Mouse (Mus musculus) midbrain, postnatal 0 days (tissue): Measurements from ENCODE around the gene Olfr110. TPM values are rescaled to one million over a fixed set of nuclear protein-coding genes. Genes with fewer than 3 reads are reported as not detected.
"Not testable (repeated sequence)": the region's sequence is repeated elsewhere in the genome, so short reads cannot be mapped to it uniquely, and the experiment has no call there.

ENCODE experiments used
- ATAC-seq: fragments of 200-750 bp; cut with Nextera tagmentation; 2 replicates; pipeline ENCODE4 v1.8.0; 2017; ENCODE audit warnings: moderate number of reproducible peaks, mild to moderate bottlenecking, moderate TSS enrichment, moderate library complexity; ENCODE audit not compliant: low FRiP score
- DNase-seq: peaks from one replicate; pipeline ENCODE4 v3.0.0-alpha.2; 2015; ENCODE audit warnings: low spot score
- H3K27ac ChIP-seq: fragments of 300-500 bp; sonication (generic); 2 replicates; pipeline ENCODE4 v1.5.1; 2014; ENCODE audit warnings: low read depth, mild to moderate bottlenecking, low read length, mixed read lengths
- H3K27me3 ChIP-seq: fragments of 300-500 bp; sonication (generic); 2 replicates; pipeline ENCODE4 v1.6.1; 2014; ENCODE audit warnings: low read length, control low read depth, mixed read lengths; ENCODE audit not compliant: insufficient read depth
- H3K36me3 ChIP-seq: fragments of 300-500 bp; sonication (generic); 2 replicates; pipeline ENCODE4 v1.6.1; 2014; ENCODE audit warnings: low read length, control low read depth, mixed read lengths; ENCODE audit not compliant: insufficient read depth
- H3K4me1 ChIP-seq: fragments of 300-500 bp; sonication (generic); 2 replicates; pipeline ENCODE4 v1.6.1; 2014; ENCODE audit warnings: mild to moderate bottlenecking, control low read depth, antibody characterized with exemption, low read length, mixed read lengths; ENCODE audit not compliant: insufficient read depth
- H3K4me2 ChIP-seq: fragments of 300-500 bp; sonication (generic); 2 replicates; pipeline ENCODE4 v1.6.1; 2014; ENCODE audit warnings: low read depth, mild to moderate bottlenecking, low read length, mixed read lengths; ENCODE audit not compliant: poor library complexity, severe bottlenecking
- H3K4me3 ChIP-seq: fragments of 300-500 bp; sonication (generic); 2 replicates; pipeline ENCODE4 v1.5.1; 2014; ENCODE audit warnings: low read depth, mild to moderate bottlenecking, low read length, moderate library complexity
- H3K9ac ChIP-seq: fragments of 300-500 bp; sonication (generic); replicated peaks from 2 replicates; pipeline ENCODE4 v1.6.1; 2014; ENCODE audit warnings: mild to moderate bottlenecking, low read length, moderate library complexity, mixed read lengths; ENCODE audit not compliant: poor library complexity, severe bottlenecking
- H3K9me3 ChIP-seq: fragments of 300-500 bp; sonication (generic); 2 replicates; pipeline ENCODE4 v1.6.1; 2016; ENCODE audit warnings: low read length, control low read depth
- CTCF ChIP-seq: IDR thresholded peaks from 2 replicates; pipeline ENCODE4 v1.5.1; 2016; ENCODE audit warnings: antibody characterized with exemption, mild to moderate bottlenecking
- WGBS: fragments of 180-500 bp; shearing (Covaris S2); extraction: QIAGEN DNeasy Blood & Tissue Kit; methylation state at CpG from one replicate; pipeline ENCODE4 v1.1.7; 2014; 5-methylcytosine and 5-hydroxymethylcytosine counted together
- polyA plus RNA-seq: library from polyadenylated mRNA; unstranded; fragments of >200 nt; fragmentation: Nextera tagmentation; extraction: Ambion mirVana; gene quantifications from 2 replicates; pipeline ENCODE4 v1.2.1, GENCODE M21; 2015
- total RNA-seq: library from RNA; depleted of rRNA; stranded (reverse); fragments of >200 nt; gene quantifications from 2 replicates; pipeline ENCODE4 v1.2.3, GENCODE M21; 2014; rRNA removed

The Olfr110 gene
- total RNA-seq (not detected in 2 replicates), polyA plus RNA-seq (not detected in 2 replicates)

DNA sequence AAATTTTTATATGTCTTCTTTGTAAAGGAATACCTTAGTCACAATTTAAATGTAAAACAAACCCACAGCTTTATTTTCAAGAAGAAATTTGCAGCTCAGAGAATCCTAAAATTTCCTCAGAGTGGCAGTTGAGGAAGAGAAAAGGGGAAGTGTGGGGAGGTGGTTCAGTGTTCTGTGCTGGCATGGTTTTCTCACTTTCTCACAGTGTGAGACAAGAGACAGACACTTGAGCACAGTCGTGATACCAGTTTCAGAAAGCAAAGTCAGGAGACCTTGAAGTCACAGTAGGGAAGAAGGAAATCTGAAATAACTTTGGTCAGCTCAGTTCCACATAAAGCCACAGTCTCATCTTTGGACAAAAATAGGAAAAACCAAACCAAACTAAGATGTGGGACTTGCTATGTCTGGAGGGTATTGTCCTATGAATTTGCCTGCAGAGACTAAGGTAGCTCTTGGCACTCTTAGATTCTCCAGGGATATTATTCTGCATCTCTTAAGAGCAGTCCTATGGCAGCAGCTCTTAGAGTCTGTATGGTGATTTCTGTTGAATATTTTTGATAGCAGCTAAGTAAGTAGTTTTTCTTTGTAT, at the start of gene Olfr110:
Olfr110 (plus strand) TSS at position 539 of the 589 bp plus-strand sequence.
- no peaks in the 10 kb centered on the region for H3K9me3 ChIP-seq
- no peak within 1 kb of the TSS for H3K27ac ChIP-seq
- DNase-seq: no peak
- no peak for ATAC-seq
- no peak within 1 kb of the TSS for H3K4me3 ChIP-seq
- TF ChIP-seq CTCF: no peak
- WGBS: 62% methylated on average over 1 of the region's 1 CpGs
- H3K4me1 ChIP-seq: no peaks in the 10 kb centered on the region
- no peaks in the 10 kb centered on the region for H3K36me3 ChIP-seq
- no peaks in the 10 kb centered on the region for H3K27me3 ChIP-seq
- H3K4me2 ChIP-seq: no peak within 1 kb of the TSS
- H3K9ac ChIP-seq: no peak within 1 kb of the TSS

DNA sequence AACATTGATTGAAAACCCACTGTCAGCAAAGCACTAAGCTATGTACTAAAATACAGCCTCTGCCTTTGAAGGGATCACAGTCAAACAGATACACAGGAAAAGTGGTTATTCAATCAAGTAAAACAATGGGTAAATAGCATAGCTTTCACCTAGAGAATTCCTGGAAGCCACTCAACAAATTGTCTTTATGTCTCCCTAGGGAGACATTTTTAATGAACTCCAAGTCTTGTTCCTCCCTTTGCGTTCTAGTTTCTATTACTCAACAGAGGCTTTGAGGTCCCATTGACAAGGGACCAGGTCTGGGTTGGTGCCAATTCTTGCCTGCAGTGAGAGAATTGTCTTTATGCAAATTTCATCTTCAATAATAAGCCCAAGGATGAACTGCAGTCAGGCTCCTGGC, 47.1 kb upstream of the Olfr110 start, which contains the start of gene Olfr108:
Olfr108 (plus strand) TSS at position 301 of the 400 bp plus-strand sequence.
- H3K4me2 ChIP-seq: no peak within 1 kb of the TSS

DNA sequence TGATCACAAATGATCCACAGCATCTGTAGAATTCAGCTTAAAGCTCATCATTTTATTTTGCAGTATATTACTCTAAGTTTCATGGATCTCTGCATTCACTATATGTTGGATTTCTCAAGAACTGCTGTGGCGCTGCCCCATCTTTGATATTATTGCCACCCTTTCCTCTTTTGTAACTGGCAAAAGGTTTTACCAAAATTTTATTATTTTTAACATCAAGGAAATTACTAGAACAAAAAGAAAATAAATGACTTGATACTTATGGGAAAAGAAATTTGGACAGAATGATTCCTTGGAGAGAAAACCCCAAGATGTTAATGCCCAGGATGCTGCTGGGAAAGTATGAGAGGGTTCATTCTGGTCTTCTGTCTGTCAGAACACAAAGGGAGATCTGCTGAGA, 33.7 kb upstream of the Olfr110 start, which contains the start of gene Olfr109:
Olfr109 (plus strand) TSS at position 301 of the 400 bp plus-strand sequence.
- no peak for TF ChIP-seq CTCF
- Histone ChIP-seq H3K9ac (no peak within 1 kb of the TSS), H3K27ac (no peak within 1 kb of the TSS), H3K4me1 (no peaks in the 10 kb centered on the region), H3K4me2 (no peak within 1 kb of the TSS), H3K36me3 (no peaks in the 10 kb centered on the region), H3K4me3 (no peak within 1 kb of the TSS), H3K27me3 (no peaks in the 10 kb centered on the region), H3K9me3 (no peaks in the 10 kb centered on the region)
- ATAC-seq (no peak), DNase-seq (no peak)
- 93% methylated on average over 1 of the region's 1 CpGs for WGBS

More for the DNA sequence above, 47.1 kb upstream of the Olfr110 start, which contains the start of gene Olfr108:
- Histone ChIP-seq H3K4me3 (no peak within 1 kb of the TSS), H3K9ac (no peak within 1 kb of the TSS), H3K27me3 (no peaks in the 10 kb centered on the region), H3K27ac (no peak within 1 kb of the TSS), H3K36me3 (no peaks in the 10 kb centered on the region), H3K9me3 (no peaks in the 10 kb centered on the region), H3K4me1 (no peaks in the 10 kb centered on the region)
- DNase-seq (no peak), ATAC-seq (no peak)
- 80% methylated on average over 1 of the region's 1 CpGs for WGBS
- TF ChIP-seq CTCF: no peak

DNA sequence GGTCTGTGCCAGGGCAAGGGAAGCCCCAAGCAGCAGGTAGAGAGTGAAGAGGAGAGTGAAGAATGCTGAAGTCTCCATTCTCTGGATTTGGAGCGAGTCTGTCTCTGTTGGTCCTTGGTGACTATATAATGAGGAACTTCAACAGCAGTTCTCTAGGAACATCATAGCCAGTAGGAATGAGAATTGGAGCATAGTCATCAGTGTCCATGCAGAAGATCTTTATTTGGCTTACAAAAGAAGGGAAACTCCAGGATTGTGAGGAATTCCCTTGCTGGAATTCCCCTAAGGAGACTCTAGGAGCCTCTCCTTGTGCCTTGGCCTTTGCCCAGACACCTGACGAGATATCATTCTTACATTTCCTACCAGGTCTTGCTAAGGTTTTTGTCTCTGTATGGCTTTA, 8.8 kb upstream of the Olfr110 start, which contains the start of gene H2-M2:
H2-M2 (minus strand) TSS at position 101 of the 400 bp plus-strand sequence.
- H3K4me1 ChIP-seq: no peaks in the 10 kb centered on the region
- no peak for ATAC-seq
- H3K27ac ChIP-seq: no peak within 1 kb of the TSS
- no peak for TF ChIP-seq CTCF
- H3K4me2 ChIP-seq: no peak within 1 kb of the TSS
- H3K9ac ChIP-seq: no peak within 1 kb of the TSS
- no peaks in the 10 kb centered on the region for H3K36me3 ChIP-seq
- no peak for DNase-seq
- no peaks in the 10 kb centered on the region for H3K27me3 ChIP-seq
- WGBS: 81% methylated on average over 2 of the region's 2 CpGs
- H3K9me3 ChIP-seq: 0 out of 2 replicates have a peak, but pooled peaks cover 3% of the 10 kb centered on the region
- no peak within 1 kb of the TSS for H3K4me3 ChIP-seq

DNA sequence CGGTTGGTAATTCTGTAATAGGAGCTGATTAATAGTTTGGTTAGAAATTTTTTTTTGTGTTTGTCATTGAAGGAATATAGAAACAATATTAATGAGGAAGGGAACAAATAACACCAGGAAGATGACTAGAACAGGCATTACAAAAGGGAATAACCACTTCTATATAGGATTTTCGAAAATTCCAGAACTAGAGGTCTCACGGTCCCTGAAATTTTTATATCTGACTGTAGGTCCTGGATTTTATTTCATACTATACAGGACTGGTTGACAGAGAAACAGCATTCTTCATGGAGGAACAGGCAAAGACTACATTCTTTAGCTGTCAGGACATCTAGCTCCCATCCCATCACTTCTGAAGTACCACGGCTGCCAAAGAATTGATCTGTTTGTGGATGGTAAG, 15.5 kb downstream of the Olfr110 start, which contains the start of gene Olfr111:
Olfr111 (plus strand) TSS at position 301 of the 400 bp plus-strand sequence.
- Histone ChIP-seq H3K9me3 (no peaks in the 10 kb centered on the region), H3K4me2 (no peak within 1 kb of the TSS), H3K4me3 (no peak within 1 kb of the TSS), H3K4me1 (no peaks in the 10 kb centered on the region), H3K27me3 (no peaks in the 10 kb centered on the region), H3K9ac (no peak within 1 kb of the TSS), H3K27ac (no peak within 1 kb of the TSS), H3K36me3 (no peaks in the 10 kb centered on the region)
- 89% methylated on average over 4 of the region's 4 CpGs for WGBS
- no peak for TF ChIP-seq CTCF
- no peak for ATAC-seq
- no peak for DNase-seq

DNA sequence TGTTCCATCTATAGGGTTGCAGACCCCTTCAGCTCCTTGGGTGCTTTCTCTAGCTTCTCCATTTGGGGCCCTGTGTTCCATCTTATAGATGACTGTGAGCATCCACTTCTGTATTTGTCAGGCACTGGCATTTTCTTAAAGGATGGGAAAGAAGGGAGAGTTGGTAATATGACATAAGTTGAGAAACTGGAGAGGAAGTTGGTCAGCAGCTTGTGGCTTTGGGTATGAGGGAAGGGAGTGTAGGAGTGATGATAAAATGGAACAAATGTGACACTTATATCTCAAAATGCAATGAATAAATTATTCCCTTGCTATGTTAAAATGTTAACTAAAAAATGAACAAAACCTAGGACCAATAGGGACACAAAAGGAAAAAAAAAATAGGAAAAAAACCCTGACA, 32.3 kb downstream of the Olfr110 start:
- H3K27ac ChIP-seq, ATAC-seq, H3K4me2 ChIP-seq, H3K4me1 ChIP-seq, H3K27me3 ChIP-seq, DNase-seq, H3K36me3 ChIP-seq, H3K4me3 ChIP-seq, H3K9ac ChIP-seq, H3K9me3 ChIP-seq: not testable (repeated sequence)

DNA sequence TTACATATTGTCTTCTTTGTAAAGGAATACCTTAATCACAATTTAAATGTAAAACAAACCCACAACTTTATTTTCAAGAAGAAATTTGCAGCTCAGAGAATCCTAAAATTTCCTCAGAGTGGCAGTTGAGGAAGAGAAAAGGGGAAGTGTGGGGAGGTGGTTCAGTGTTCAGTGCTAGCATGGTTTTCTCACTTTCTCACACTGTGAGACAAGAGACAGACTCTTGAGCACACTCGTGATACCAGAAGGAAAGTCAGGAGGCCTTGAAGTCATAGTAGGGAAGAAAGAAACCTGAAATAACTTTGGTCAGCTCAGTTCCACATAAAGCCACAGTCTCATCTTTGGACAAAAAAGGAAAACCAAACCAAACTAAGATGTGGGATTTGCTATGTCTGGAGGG, 33.2 kb downstream of the Olfr110 start:
- not testable (repeated sequence) for H3K4me2 ChIP-seq, DNase-seq, H3K4me1 ChIP-seq, ATAC-seq, H3K9me3 ChIP-seq, H3K36me3 ChIP-seq, H3K9ac ChIP-seq, H3K4me3 ChIP-seq, H3K27me3 ChIP-seq, H3K27ac ChIP-seq
- WGBS: 73% methylated on average over 1 of the region's 1 CpGs
